ENCODE assay signal across 10 mouse cellular contexts in genomic region chr10:93608051-93608450, GRCm38 (mm10). TPM values are rescaled to one million over a fixed set of nuclear protein-coding genes. Genes with fewer than 3 reads are reported as not detected.
DNase-seq lines count a peak whose midpoint lies in the region; ATAC-seq and TF ChIP-seq lines count a peak whose summit lies in the region.
"Had no signal": no experiment of that assay in that cellular context is flagged by ENCODE, and none has a peak within 500 bp of the region (broad histone marks: within the 10 kb centered on the region; RNA-seq: fewer than 3 reads in every experiment).

No protein-coding gene starts in this region.

- H3K27me3 ChIP-seq in G1E (ENCODE audit: insufficient read depth, low read length) = no peaks in the 10 kb centered on the region
- no peaks in the 10 kb centered on the region for H3K27me3 ChIP-seq in embryonic facial prominence, embryonic 11.5 days (ENCODE audit: control insufficient read depth, insufficient read depth, low read length)
- H3K27me3 ChIP-seq: embryonic facial prominence, embryonic 15.5 days; heart, embryonic 13.5 days had no signal

- H3K4me1 ChIP-seq in G1E (ENCODE audit: insufficient read depth, low read depth, low read length) = no peaks in the 10 kb centered on the region
- no peaks in the 10 kb centered on the region for H3K4me1 ChIP-seq in embryonic facial prominence, embryonic 11.5 days (ENCODE audit: control insufficient read depth, insufficient read depth, low read length)
- H3K4me1 ChIP-seq: embryonic facial prominence, embryonic 15.5 days; heart, embryonic 13.5 days had no signal

- ATAC-seq in G1E (ENCODE audit: extremely low read depth, insufficient number of reproducible peaks, low FRiP score, poor library complexity, severe bottlenecking) = no peak
- no peak for ATAC-seq in embryonic facial prominence, embryonic 11.5 days (replicated peaks; ENCODE audit: insufficient number of reproducible peaks, low FRiP score, low TSS enrichment, low read depth)
- ATAC-seq in inflammation-experienced regulatory T-cells, adult 6 months = no peak

- intact Hi-C loops in left cerebral cortex, adult 2 months (cut with DNase I) = no loop called here
- intact Hi-C loops in left cerebral cortex, postnatal 36 days (cut with DNase I) = no loop called here

- peak; percentile 40 for TF ChIP-seq CTCF in left cerebral cortex, adult 2 months (IDR thresholded peaks at IDR 0.05)
- peak; percentile 28; the same call in 1 of the 2 replicates for TF ChIP-seq CTCF in G1E (IDR thresholded peaks at IDR 0.05; ENCODE audit: low read depth, low read length)

- no peak overlapping the region for H3K4me3 ChIP-seq in left cerebral cortex, adult 2 months
- H3K4me3 ChIP-seq in G1E (ENCODE audit: low read depth, low read length) = no peak overlapping the region
- no peak overlapping the region for H3K4me3 ChIP-seq in embryonic facial prominence, embryonic 11.5 days (ENCODE audit: low read depth, low read length)
- H3K4me3 ChIP-seq: embryonic facial prominence, embryonic 15.5 days; heart, embryonic 13.5 days had no signal

- H3K9ac ChIP-seq in embryonic facial prominence, embryonic 11.5 days (replicated peaks; ENCODE audit: low read length) = no peak overlapping the region
- H3K9ac ChIP-seq: embryonic facial prominence, embryonic 15.5 days; heart, embryonic 13.5 days had no signal

- DNase-seq in left cerebral cortex, adult 2 months (ENCODE audit: extremely low spot score in 1 of 2, low spot score in 2 of 2) = no peak
- no peak for DNase-seq in left cerebral cortex, postnatal 36 days (ENCODE audit: low spot score in 2 of 2)
- DNase-seq in CD4-positive helper T cell, adult 2 months (ENCODE audit: low read depth, low spot score) = peak; percentile 28
- no peak for DNase-seq in G1E (ENCODE audit: low spot score)
- peak; percentile 56 for DNase-seq in embryonic facial prominence, embryonic 11.5 days (ENCODE audit: low spot score)
- DNase-seq in natural killer cell, adult 2 months (ENCODE audit: low spot score in 2 of 2) = no peak
- DNase-seq: adrenal gland, adult 8-10 months had no signal

- no peak overlapping the region for H3K27ac ChIP-seq in left cerebral cortex, adult 2 months
- no peak overlapping the region for H3K27ac ChIP-seq in embryonic facial prominence, embryonic 11.5 days (replicated peaks; ENCODE audit: low read depth, low read length)
- H3K27ac ChIP-seq: embryonic facial prominence, embryonic 15.5 days; heart, embryonic 13.5 days had no signal

- H3K4me2 ChIP-seq in embryonic facial prominence, embryonic 11.5 days (ENCODE audit: low read depth, low read length) = no peak overlapping the region
- H3K4me2 ChIP-seq: embryonic facial prominence, embryonic 15.5 days; heart, embryonic 13.5 days had no signal

- H3K9me3 ChIP-seq in G1E (replicated peaks) = peaks cover 7% of the 10 kb centered on the region
- no peaks in the 10 kb centered on the region for H3K9me3 ChIP-seq in embryonic facial prominence, embryonic 11.5 days (replicated peaks; ENCODE audit: control insufficient read depth, low read length)
- H3K9me3 ChIP-seq: embryonic facial prominence, embryonic 15.5 days had no signal

- 57% methylated on average over 9 of the region's 9 CpGs for WGBS in embryonic facial prominence, embryonic 11.5 days

- no peaks in the 10 kb centered on the region for H3K36me3 ChIP-seq in G1E (replicated peaks)
- no peaks in the 10 kb centered on the region for H3K36me3 ChIP-seq in embryonic facial prominence, embryonic 11.5 days (replicated peaks; ENCODE audit: control insufficient read depth, insufficient read depth, low read depth, low read length)
- H3K36me3 ChIP-seq: embryonic facial prominence, embryonic 15.5 days; heart, embryonic 13.5 days had no signal

RNA-seq across cellular contexts. Expression of gene Snrpf, which starts 18.5 kb away (rescaled TPM):
- 10 to 100 TPM; 10.7 to 12.9 TPM for total RNA-seq in left cerebral cortex, adult 2 months (2021)
- total RNA-seq in left cerebral cortex, postnatal 36 days (2021) = 10 to 100 TPM; 14.9 to 17.3 TPM
- 53.5 and 54.7 TPM in 2 replicates for total RNA-seq in G1E (2014; fragmentation: Nextera tagmentation)
- 62.8 and 85.8 TPM in 2 replicates for total RNA-seq in G1E (2017)
- polyA plus RNA-seq in G1E (2012) = 138 and 149 TPM in 2 replicates
- 137 and 140 TPM in 2 replicates for polyA plus RNA-seq in embryonic facial prominence, embryonic 11.5 days (2014; fragmentation: Nextera tagmentation; extraction: Ambion mirVana)
- 10 to 100 TPM; 55.6 to 90.0 (median 74.2) TPM for polyA plus RNA-seq in inflammation-experienced regulatory T-cells, adult 6 months (2017; shearing (Covaris generic))

RNA-seq across cellular contexts. Expression of gene Ntn4, which starts 32.4 kb away (rescaled TPM):
- 10 to 100 TPM in 1 of 2 experiments, 1 to 10 TPM in 1; 9.1 to 11.5 TPM for total RNA-seq in left cerebral cortex, adult 2 months (2021)
- total RNA-seq in left cerebral cortex, postnatal 36 days (2021) = 10 to 100 TPM in 1 of 2 experiments, 1 to 10 TPM in 1; 9.6 to 13.2 TPM
- total RNA-seq in G1E (2014; fragmentation: Nextera tagmentation) = 41.5 TPM in 1 of 2 replicates, not detected in the other
- total RNA-seq in G1E (2017) = 0.16 TPM in 1 of 2 replicates, not detected in the other
- polyA plus RNA-seq in G1E (2012) = not detected in 2 replicates
- polyA plus RNA-seq in embryonic facial prominence, embryonic 11.5 days (2014; fragmentation: Nextera tagmentation; extraction: Ambion mirVana) = 0.17 and 0.50 TPM in 2 replicates
- 1 to 10 TPM in 1 of 3 experiments, under 1 TPM in 1, not detected in 1; 0.15 to 2.1 TPM for polyA plus RNA-seq in inflammation-experienced regulatory T-cells, adult 6 months (2017; shearing (Covaris generic))

Comparison
In these comparisons a context has a peak if more than half of its experiments do, and no peak if none do; other contexts are left out.
1. DNase-seq: peak in CD4-positive helper T cell, adult 2 months (single experiment) and embryonic facial prominence, embryonic 11.5 days (single experiment); none in left cerebral cortex, adult 2 months (0 of 2), left cerebral cortex, postnatal 36 days (0 of 2), G1E (single experiment) and natural killer cell, adult 2 months (0 of 2).